19 mouse cellular contexts compared by ENCODE assay signal in the genomic region with DNA sequence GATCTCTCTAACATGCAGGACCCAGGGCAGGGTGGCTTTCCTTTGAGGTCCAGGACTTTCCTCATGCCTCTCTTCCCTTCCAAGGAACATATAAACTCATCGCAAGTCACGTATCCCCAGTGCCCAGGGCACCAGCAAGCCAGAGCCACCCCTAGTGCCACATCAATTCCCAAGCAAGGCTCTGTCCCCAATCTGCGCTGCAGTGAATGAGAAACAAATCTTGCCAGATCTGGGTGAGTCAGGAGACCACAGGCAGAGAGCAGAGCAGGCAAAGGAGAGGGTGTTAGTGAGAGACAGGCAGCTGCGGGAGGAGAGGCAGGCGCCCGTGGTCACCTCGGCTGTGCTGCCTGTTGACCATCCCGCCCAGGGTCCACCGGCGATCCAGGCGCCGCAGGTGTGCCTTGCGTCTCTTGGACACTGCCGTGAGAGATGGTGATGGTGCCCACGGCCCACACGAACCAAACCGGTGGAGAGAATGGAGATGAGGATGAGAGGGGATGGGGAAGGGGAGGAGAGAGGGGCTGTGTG.
DNase-seq lines count a peak whose midpoint lies in the region; ATAC-seq and TF ChIP-seq lines count a peak whose summit lies in the region.
"Had no signal": no experiment of that assay in that cellular context is flagged by ENCODE, and none has a peak within 500 bp of the region (broad histone marks: within the 10 kb centered on the region; RNA-seq: fewer than 3 reads in every experiment).

No protein-coding gene starts in this region.

- WGBS in kidney, postnatal 0 days = 93% methylated on average over 17 of the region's 17 CpGs
- 90% methylated on average over 17 of the region's 17 CpGs for WGBS in small intestine, adult 2 months

- peaks cover 29% of the 10 kb centered on the region for H3K4me1 ChIP-seq in kidney, postnatal 0 days (replicated peaks; ENCODE audit: insufficient read depth, low read length)
- H3K4me1 ChIP-seq in small intestine, adult 2 months (ENCODE audit: control insufficient read depth, insufficient read depth, insufficient read length, low read length) = peaks cover 3% of the 10 kb centered on the region; the same call in 1 of the 2 replicates

- no peak for TF ChIP-seq CTCF in kidney, postnatal 0 days (IDR thresholded peaks at IDR 0.05; ENCODE audit: low read depth)
- no peak for TF ChIP-seq CTCF in small intestine, adult 2 months (IDR thresholded peaks at IDR 0.05; ENCODE audit: extremely low read depth, insufficient read length, insufficient replicate concordance, low read depth, low read length)

- DNase-seq in frontal cortex, adult 2 months (ENCODE audit: extremely low spot score in 1 of 2, low spot score in 1 of 2) = no peak
- DNase-seq in kidney, postnatal 0 days (ENCODE audit: low spot score) = no peak
- DNase-seq in kidney, adult 11 months = no peak
- peak; percentile 47 for DNase-seq in MN1 (ENCODE audit: low spot score)
- DNase-seq in cerebellum, postnatal 10 days = no peak
- DNase-seq: cerebellum, adult 9-11 months; embryo, embryonic 11 days; gastrocnemius, postnatal 10 days; kidney, adult 8-10 months; lung, postnatal 36 days had no signal

- no peaks in the 10 kb centered on the region for H3K27me3 ChIP-seq in kidney, postnatal 0 days (ENCODE audit: insufficient read depth, low read length)
- H3K27me3 ChIP-seq in small intestine, adult 2 months (ENCODE audit: control insufficient read depth, insufficient read depth, low read length) = no peaks in the 10 kb centered on the region
- H3K27me3 ChIP-seq: limb, embryonic 13.5 days; neural tube, embryonic 12.5 days had no signal

- no peak for TF ChIP-seq POLR2A in small intestine, adult 2 months (IDR thresholded peaks at IDR 0.05; ENCODE audit: low read depth, low read length)

- no peaks in the 10 kb centered on the region for H3K9me3 ChIP-seq in kidney, postnatal 0 days (replicated peaks; ENCODE audit: low read length)
- H3K9me3 ChIP-seq: heart, embryonic 10.5 days; limb, embryonic 13.5 days; neural tube, embryonic 12.5 days had no signal

- 0 out of 2 replicates have a peak overlapping the region, but pooled peaks have one; percentile 18 for H3K9ac ChIP-seq in kidney, postnatal 0 days (ENCODE audit: low read depth, low read length)
- H3K9ac ChIP-seq: neural tube, embryonic 12.5 days had no signal

- no peak overlapping the region for H3K4me3 ChIP-seq in kidney, postnatal 0 days (replicated peaks; ENCODE audit: low read depth, low read length)
- no peak overlapping the region for H3K4me3 ChIP-seq in small intestine, adult 2 months (ENCODE audit: low read depth, low read length)
- H3K4me3 ChIP-seq: erythroblast, embryonic 14.5 days; heart, embryonic 10.5 days; limb, embryonic 13.5 days; neural tube, embryonic 12.5 days had no signal

- peak overlapping the region; percentile 87; the same call in 1 of the 2 replicates for H3K27ac ChIP-seq in kidney, postnatal 0 days
- peak overlapping the region; percentile 29 for H3K27ac ChIP-seq in small intestine, adult 2 months (ENCODE audit: insufficient read depth, low read depth, low read length)
- H3K27ac ChIP-seq: heart, embryonic 10.5 days; hindbrain, postnatal 0 days; limb, embryonic 13.5 days; neural tube, embryonic 12.5 days had no signal

- peaks cover 28% of the 10 kb centered on the region for H3K36me3 ChIP-seq in kidney, postnatal 0 days (ENCODE audit: insufficient read depth, low read length)
- peaks cover 6% of the 10 kb centered on the region for H3K36me3 ChIP-seq in small intestine, adult 2 months (ENCODE audit: control insufficient read depth, insufficient read depth, low read length)

- 0 out of 2 replicates have a peak, but pooled peaks have one; percentile 20 for ATAC-seq in frontal cortex, adult (ENCODE audit: low TSS enrichment)
- no peak for ATAC-seq in kidney, postnatal 0 days (replicated peaks; ENCODE audit: low FRiP score, low read depth)
- no peak for ATAC-seq in granulocyte monocyte progenitor cell, adult 5-6 weeks (replicated peaks; ENCODE audit: poor library complexity, severe bottlenecking)
- ATAC-seq: forebrain, embryonic 16.5 days had no signal

- H3K4me2 ChIP-seq in kidney, postnatal 0 days (ENCODE audit: low read length) = no peak overlapping the region
- H3K4me2 ChIP-seq: limb, embryonic 13.5 days; neural tube, embryonic 12.5 days had no signal
